Mouse (Mus musculus): ENCODE measurements around the gene Arsb.

DNA sequence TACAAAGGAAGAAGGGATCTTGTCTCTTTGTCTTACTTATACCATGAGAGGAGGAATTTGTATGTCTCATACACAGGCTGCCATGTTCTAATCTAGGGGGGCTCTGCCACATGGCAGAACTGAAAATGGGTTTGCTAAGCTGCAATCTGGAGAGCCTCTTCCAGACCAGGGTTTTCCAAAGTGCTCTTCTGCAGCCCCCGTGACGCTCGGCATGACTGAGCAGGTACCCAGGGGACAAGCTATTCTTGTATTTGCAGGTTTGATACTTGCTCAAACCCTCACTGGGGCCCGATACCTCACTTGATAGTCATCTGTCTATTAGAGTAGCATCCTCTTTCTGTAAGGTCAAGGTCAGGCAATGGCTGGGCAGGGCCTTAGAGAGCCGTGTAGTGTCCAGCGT is 82.3 kb downstream of the Arsb start:
- TF ChIP-seq CTCF (IDR thresholded peaks at IDR 0.05; ENCODE audit: borderline replicate concordance, insufficient read depth, low read depth, low read length) (no peak), POLR2A (IDR thresholded peaks at IDR 0.05; ENCODE audit: borderline replicate concordance, insufficient read depth, low read length) (no peak)

Data from cerebellum, adult 2 months (tissue).